Mouse (Mus musculus): ENCODE measurements around the gene Ago1. TPM values are rescaled to one million over a fixed set of nuclear protein-coding genes. Genes with fewer than 3 reads are reported as not detected.

The Ago1 gene
- 3.9 and 4.1 TPM in 2 replicates for polyA plus RNA-seq (2014; fragmentation: Nextera tagmentation; extraction: Ambion mirVana)

GRCm38 (mm10) chr4:126468285-126468901 lies at the start of gene Ago1:
TSS of gene Ago1 (minus strand) at chr4:126468583.
- Histone ChIP-seq H3K27me3 (ENCODE audit: control insufficient read depth, insufficient read depth, low read length) (no peaks in the 10 kb centered on the region), H3K9ac (ENCODE audit: low read depth, low read length) (peak within 1 kb of the TSS; percentile 92), H3K4me3 (ENCODE audit: low read depth, low read length) (peak within 1 kb of the TSS; percentile 88), H3K4me2 (peak within 1 kb of the TSS; percentile 86), H3K4me1 (ENCODE audit: control insufficient read depth, insufficient read depth, low read length) (peaks cover 26% of the 10 kb centered on the region), H3K27ac (ENCODE audit: low read depth, low read length) (peak within 1 kb of the TSS; percentile 82), H3K9me3 (replicated peaks; ENCODE audit: control insufficient read depth, low read length) (no peaks in the 10 kb centered on the region), H3K36me3 (ENCODE audit: control insufficient read depth, insufficient read depth, low read length) (no peaks in the 10 kb centered on the region)
- WGBS (ENCODE audit: insufficient replicate concordance) = under 1% methylated on average over 51 of the region's 55 CpGs
- peak; percentile 88 for ATAC-seq (replicated peaks; ENCODE audit: insufficient number of reproducible peaks, low FRiP score, low TSS enrichment)

GRCm38 (mm10) chr4:126512308-126513066 lies 44.1 kb upstream of the Ago1 start:
- Histone ChIP-seq H3K9me3 (replicated peaks; ENCODE audit: control insufficient read depth, low read length) (no peaks in the 10 kb centered on the region), H3K4me2 (no peak overlapping the region), H3K36me3 (ENCODE audit: control insufficient read depth, insufficient read depth, low read length) (no peaks in the 10 kb centered on the region), H3K27ac (ENCODE audit: low read depth, low read length) (no peak overlapping the region), H3K4me3 (ENCODE audit: low read depth, low read length) (no peak overlapping the region), H3K27me3 (ENCODE audit: control insufficient read depth, insufficient read depth, low read length) (no peaks in the 10 kb centered on the region), H3K4me1 (ENCODE audit: control insufficient read depth, insufficient read depth, low read length) (no peaks in the 10 kb centered on the region), H3K9ac (ENCODE audit: low read depth, low read length) (no peak overlapping the region)
- WGBS (ENCODE audit: insufficient replicate concordance) = 81% methylated on average over 6 of the region's 6 CpGs
- ATAC-seq (replicated peaks; ENCODE audit: insufficient number of reproducible peaks, low FRiP score, low TSS enrichment) = no peak

- no peaks in the 10 kb centered on the region for H3K36me3 ChIP-seq (ENCODE audit: control insufficient read depth, insufficient read depth, low read length)
- H3K4me1 ChIP-seq (ENCODE audit: control insufficient read depth, insufficient read depth, low read length) = no peaks in the 10 kb centered on the region
- H3K9me3 ChIP-seq (replicated peaks; ENCODE audit: control insufficient read depth, low read length) = no peaks in the 10 kb centered on the region
- no peak overlapping the region for H3K27ac ChIP-seq (ENCODE audit: low read depth, low read length)
- H3K9ac ChIP-seq (ENCODE audit: low read depth, low read length) = no peak overlapping the region
- WGBS (ENCODE audit: insufficient replicate concordance) = 71% methylated on average over 5 of the region's 5 CpGs
- no peak for ATAC-seq (replicated peaks; ENCODE audit: insufficient number of reproducible peaks, low FRiP score, low TSS enrichment)
- H3K4me3 ChIP-seq (ENCODE audit: low read depth, low read length) = no peak overlapping the region
- H3K4me2 ChIP-seq = no peak overlapping the region
- no peaks in the 10 kb centered on the region for H3K27me3 ChIP-seq (ENCODE audit: control insufficient read depth, insufficient read depth, low read length)
Measured at GRCm38 (mm10) chr4:126511013-126511412, 42.6 kb upstream of the Ago1 start.

GRCm38 (mm10) chr4:126509072-126509471 lies 40.7 kb upstream of the Ago1 start:
- no peaks in the 10 kb centered on the region for H3K36me3 ChIP-seq (ENCODE audit: control insufficient read depth, insufficient read depth, low read length)

GRCm38 (mm10) chr4:126508110-126508899 lies 39.9 kb upstream of the Ago1 start:
- no peaks in the 10 kb centered on the region for H3K9me3 ChIP-seq (replicated peaks; ENCODE audit: control insufficient read depth, low read length)
- H3K4me1 ChIP-seq (ENCODE audit: control insufficient read depth, insufficient read depth, low read length) = no peaks in the 10 kb centered on the region
- no peaks in the 10 kb centered on the region for H3K27me3 ChIP-seq (ENCODE audit: control insufficient read depth, insufficient read depth, low read length)
- no peak for ATAC-seq (replicated peaks; ENCODE audit: insufficient number of reproducible peaks, low FRiP score, low TSS enrichment)
- 71% methylated on average over 14 of the region's 14 CpGs for WGBS (ENCODE audit: insufficient replicate concordance)
- no peak overlapping the region for H3K4me3 ChIP-seq (ENCODE audit: low read depth, low read length)
- H3K4me2 ChIP-seq = no peak overlapping the region
- H3K27ac ChIP-seq (ENCODE audit: low read depth, low read length) = no peak overlapping the region
- no peaks in the 10 kb centered on the region for H3K36me3 ChIP-seq (ENCODE audit: control insufficient read depth, insufficient read depth, low read length)
- no peak overlapping the region for H3K9ac ChIP-seq (ENCODE audit: low read depth, low read length)

More at GRCm38 (mm10) chr4:126509072-126509471, 40.7 kb upstream of the Ago1 start:
- H3K4me3 ChIP-seq (ENCODE audit: low read depth, low read length) = no peak overlapping the region
- H3K27me3 ChIP-seq (ENCODE audit: control insufficient read depth, insufficient read depth, low read length) = no peaks in the 10 kb centered on the region
- WGBS (ENCODE audit: insufficient replicate concordance) = 73% methylated on average over 2 of the region's 2 CpGs
- no peak for ATAC-seq (replicated peaks; ENCODE audit: insufficient number of reproducible peaks, low FRiP score, low TSS enrichment)
- H3K4me1 ChIP-seq (ENCODE audit: control insufficient read depth, insufficient read depth, low read length) = no peaks in the 10 kb centered on the region
- no peak overlapping the region for H3K27ac ChIP-seq (ENCODE audit: low read depth, low read length)
- no peak overlapping the region for H3K9ac ChIP-seq (ENCODE audit: low read depth, low read length)
- no peaks in the 10 kb centered on the region for H3K9me3 ChIP-seq (replicated peaks; ENCODE audit: control insufficient read depth, low read length)
- H3K4me2 ChIP-seq = no peak overlapping the region

GRCm38 (mm10) chr4:126502977-126503309 lies 34.6 kb upstream of the Ago1 start:
- Histone ChIP-seq H3K9me3 (replicated peaks; ENCODE audit: control insufficient read depth, low read length) (no peaks in the 10 kb centered on the region), H3K4me2 (no peak overlapping the region), H3K4me1 (ENCODE audit: control insufficient read depth, insufficient read depth, low read length) (no peaks in the 10 kb centered on the region), H3K4me3 (ENCODE audit: low read depth, low read length) (no peak overlapping the region), H3K9ac (ENCODE audit: low read depth, low read length) (no peak overlapping the region), H3K27me3 (ENCODE audit: control insufficient read depth, insufficient read depth, low read length) (no peaks in the 10 kb centered on the region), H3K27ac (ENCODE audit: low read depth, low read length) (no peak overlapping the region), H3K36me3 (ENCODE audit: control insufficient read depth, insufficient read depth, low read length) (no peaks in the 10 kb centered on the region)
- 54% methylated on average over 8 of the region's 8 CpGs for WGBS (ENCODE audit: insufficient replicate concordance)
- ATAC-seq (replicated peaks; ENCODE audit: insufficient number of reproducible peaks, low FRiP score, low TSS enrichment) = no peak

GRCm38 (mm10) chr4:126502141-126502976 lies 34.0 kb upstream of the Ago1 start:
- no peaks in the 10 kb centered on the region for H3K9me3 ChIP-seq (replicated peaks; ENCODE audit: control insufficient read depth, low read length)
- no peak overlapping the region for H3K9ac ChIP-seq (ENCODE audit: low read depth, low read length)
- WGBS (ENCODE audit: insufficient replicate concordance) = 69% methylated on average over 6 of the region's 6 CpGs
- no peak overlapping the region for H3K27ac ChIP-seq (ENCODE audit: low read depth, low read length)
- ATAC-seq (replicated peaks; ENCODE audit: insufficient number of reproducible peaks, low FRiP score, low TSS enrichment) = no peak
- H3K4me1 ChIP-seq (ENCODE audit: control insufficient read depth, insufficient read depth, low read length) = no peaks in the 10 kb centered on the region
- no peaks in the 10 kb centered on the region for H3K36me3 ChIP-seq (ENCODE audit: control insufficient read depth, insufficient read depth, low read length)
- no peak overlapping the region for H3K4me3 ChIP-seq (ENCODE audit: low read depth, low read length)
- H3K4me2 ChIP-seq = no peak overlapping the region
- no peaks in the 10 kb centered on the region for H3K27me3 ChIP-seq (ENCODE audit: control insufficient read depth, insufficient read depth, low read length)

GRCm38 (mm10) chr4:126498601-126499000 lies 30.2 kb upstream of the Ago1 start:
- Histone ChIP-seq H3K9me3 (replicated peaks; ENCODE audit: control insufficient read depth, low read length) (no peaks in the 10 kb centered on the region), H3K27ac (ENCODE audit: low read depth, low read length) (no peak overlapping the region), H3K4me3 (ENCODE audit: low read depth, low read length) (no peak overlapping the region), H3K36me3 (ENCODE audit: control insufficient read depth, insufficient read depth, low read length) (no peaks in the 10 kb centered on the region), H3K4me2 (no peak overlapping the region), H3K4me1 (ENCODE audit: control insufficient read depth, insufficient read depth, low read length) (no peaks in the 10 kb centered on the region), H3K27me3 (ENCODE audit: control insufficient read depth, insufficient read depth, low read length) (no peaks in the 10 kb centered on the region), H3K9ac (ENCODE audit: low read depth, low read length) (no peak overlapping the region)
- no peak for ATAC-seq (replicated peaks; ENCODE audit: insufficient number of reproducible peaks, low FRiP score, low TSS enrichment)
- WGBS (ENCODE audit: insufficient replicate concordance) = 52% methylated on average over 1 of the region's 1 CpGs

All from heart, embryonic 11.5 days (tissue).